Mouse (Mus musculus) intestine, embryonic 16.5 days (tissue): Measurements from ENCODE around the gene Csf1. TPM values are rescaled to one million over a fixed set of nuclear protein-coding genes. Genes with fewer than 3 reads are reported as not detected.

Experiments
- ATAC-seq: fragments of 200-750 bp; cut with Nextera tagmentation; 2 replicates; pipeline ENCODE4 v1.8.0; 2017; ENCODE audit warnings: moderate TSS enrichment, moderate library complexity
- H3K27ac ChIP-seq: fragments of 300-500 bp; sonication (generic); 2 replicates; pipeline ENCODE4 v1.5.1; 2014; ENCODE audit warnings: mild to moderate bottlenecking, low read length
- H3K27me3 ChIP-seq: fragments of 300-500 bp; sonication (generic); replicated peaks from 2 replicates; pipeline ENCODE4 v1.6.1; 2014; ENCODE audit warnings: low read length, control low read depth, mixed read lengths; ENCODE audit not compliant: control insufficient read depth, insufficient read depth
- H3K36me3 ChIP-seq: fragments of 300-500 bp; sonication (generic); 2 replicates; pipeline ENCODE4 v1.6.1; 2014; ENCODE audit warnings: low read length, control low read depth; ENCODE audit not compliant: control insufficient read depth, insufficient read depth
- H3K4me1 ChIP-seq: fragments of 300-500 bp; sonication (generic); 2 replicates; pipeline ENCODE4 v1.6.1; 2014; ENCODE audit warnings: low read length, control low read depth, mixed read lengths; ENCODE audit not compliant: control insufficient read depth, insufficient read depth
- H3K4me2 ChIP-seq: fragments of 300-500 bp; sonication (generic); 2 replicates; pipeline ENCODE4 v1.6.1; 2014; ENCODE audit warnings: low read depth, low read length, control low read depth
- H3K4me3 ChIP-seq: fragments of 300-500 bp; sonication (generic); 2 replicates; pipeline ENCODE4 v1.5.1; 2014; ENCODE audit warnings: mild to moderate bottlenecking, low read length
- H3K9ac ChIP-seq: fragments of 300-500 bp; sonication (generic); 2 replicates; pipeline ENCODE4 v1.6.1; 2014; ENCODE audit warnings: low read depth, low read length
- H3K9me3 ChIP-seq: fragments of 300-500 bp; sonication (generic); 2 replicates; pipeline ENCODE4 v1.6.1; 2016; ENCODE audit warnings: low read length, control low read depth; ENCODE audit not compliant: control insufficient read depth
- WGBS: fragments of 180-500 bp; shearing (Covaris S2); extraction: QIAGEN DNeasy Blood & Tissue Kit; methylation state at CpG from one replicate; pipeline ENCODE4 v1.1.7; 2014; 5-methylcytosine and 5-hydroxymethylcytosine counted together
- polyA plus RNA-seq: library from polyadenylated mRNA; unstranded; fragments of >200 nt; fragmentation: Nextera tagmentation; extraction: Ambion mirVana; gene quantifications from 2 replicates; pipeline ENCODE4 v1.2.1, GENCODE M21; 2015

The Csf1 gene
- polyA plus RNA-seq, 1 experiment from 2014 or later = 11.8 TPM

DNA sequence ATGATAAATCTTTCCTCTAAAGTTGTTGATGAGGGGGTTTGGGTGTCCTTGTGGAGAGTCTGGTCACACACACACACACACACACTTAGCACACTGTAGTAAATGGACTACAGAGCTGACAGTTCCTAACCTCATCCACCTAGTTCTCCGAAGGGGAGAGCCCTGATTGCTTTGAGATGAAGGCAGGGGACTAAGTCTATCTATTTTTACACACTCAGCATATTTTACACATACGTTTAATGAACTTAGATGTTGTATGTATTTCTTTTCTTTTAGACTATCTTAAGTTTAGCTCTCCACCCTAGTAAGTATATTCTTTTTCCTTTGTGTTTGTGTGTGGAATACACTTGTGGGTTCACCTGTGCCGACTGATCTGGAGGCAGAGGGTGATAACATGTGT is 34.6 kb upstream of the Csf1 start:
- no peak overlapping the region for H3K4me3 ChIP-seq
- H3K9ac ChIP-seq = no peak overlapping the region
- H3K27ac ChIP-seq = no peak overlapping the region
- ATAC-seq = no peak
- no peaks in the 10 kb centered on the region for H3K9me3 ChIP-seq
- H3K27me3 ChIP-seq = no peaks in the 10 kb centered on the region
- H3K4me2 ChIP-seq = no peak overlapping the region
- 84% methylated on average over 3 of the region's 3 CpGs for WGBS
- peaks cover 9% of the 10 kb centered on the region; the same call in 1 of the 2 replicates for H3K4me1 ChIP-seq
- H3K36me3 ChIP-seq = no peaks in the 10 kb centered on the region

DNA sequence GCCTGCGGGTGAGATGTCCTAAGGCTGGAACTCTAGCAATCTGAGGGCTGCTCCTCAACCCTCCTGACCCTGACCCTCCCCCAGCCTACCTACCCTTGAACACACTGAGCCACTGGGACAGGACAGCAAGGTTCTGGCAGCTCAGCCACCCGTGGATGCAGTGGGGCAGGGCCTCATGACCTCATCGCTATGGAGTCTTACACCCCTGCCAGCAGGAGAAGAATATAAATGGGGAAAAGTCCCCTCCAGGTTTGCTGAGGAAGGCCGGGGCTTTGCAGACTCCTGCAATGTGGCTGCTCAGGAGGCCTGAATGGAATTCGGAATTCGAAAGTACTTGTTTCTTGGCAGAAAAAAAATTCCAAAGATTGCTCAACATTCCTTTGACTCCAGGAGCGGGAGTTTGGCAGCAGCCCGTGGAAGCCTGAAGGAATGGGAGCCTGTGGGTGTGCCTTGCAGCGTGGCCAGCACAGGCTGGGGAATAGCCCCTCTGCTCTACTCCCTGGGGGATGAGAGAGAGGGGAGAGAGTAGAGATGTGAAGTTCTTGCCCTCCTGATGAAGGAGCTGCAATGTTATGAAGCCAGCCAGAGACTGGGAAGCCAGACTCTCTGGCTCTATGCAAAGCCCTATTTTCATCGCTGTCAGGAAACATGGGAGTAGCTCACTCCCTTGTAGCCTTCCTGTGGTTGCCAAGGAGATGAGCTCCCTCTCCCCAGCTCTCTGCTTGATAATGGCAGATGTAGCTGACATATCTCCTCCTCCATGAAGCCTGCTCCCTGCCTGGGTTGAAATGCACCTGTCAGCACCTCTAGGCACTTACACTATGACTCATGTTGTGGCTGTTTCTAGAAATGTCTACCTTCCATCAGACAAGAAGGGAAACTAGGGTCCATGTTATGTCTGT is 33.3 kb upstream of the Csf1 start:
- ATAC-seq = peak; percentile 73
- Histone ChIP-seq H3K27ac (peak overlapping the region; percentile 39), H3K4me1 (peaks cover 9% of the 10 kb centered on the region; the same call in 1 of the 2 replicates), H3K9ac (no peak overlapping the region; the same call in 1 of the 2 replicates), H3K4me2 (peak overlapping the region; percentile 17; the same call in 1 of the 2 replicates), H3K9me3 (no peaks in the 10 kb centered on the region), H3K4me3 (no peak overlapping the region), H3K27me3 (no peaks in the 10 kb centered on the region), H3K36me3 (no peaks in the 10 kb centered on the region)
- 16% methylated on average over 10 of the region's 10 CpGs for WGBS

GRCm38 (mm10) chr3:107792736-107793135 is 32.5 kb upstream of the Csf1 start:
- Histone ChIP-seq H3K27ac (0 out of 2 replicates have a peak overlapping the region, but pooled peaks have one; percentile 39), H3K9ac (no peak overlapping the region), H3K4me3 (no peak overlapping the region), H3K4me2 (no peak overlapping the region), H3K4me1 (peaks cover 14% of the 10 kb centered on the region), H3K36me3 (no peaks in the 10 kb centered on the region), H3K27me3 (no peaks in the 10 kb centered on the region), H3K9me3 (no peaks in the 10 kb centered on the region)
- WGBS = 90% methylated on average over 5 of the region's 5 CpGs
- ATAC-seq = no peak

- no peak overlapping the region for H3K4me2 ChIP-seq
- 87% methylated on average over 11 of the region's 11 CpGs for WGBS
Measured at GRCm38 (mm10) chr3:107790766-107791303, 30.6 kb upstream of the Csf1 start.

GRCm38 (mm10) chr3:107790227-107790626 is 30.0 kb upstream of the Csf1 start:
- H3K27ac ChIP-seq = no peak overlapping the region
- peaks cover 21% of the 10 kb centered on the region for H3K4me1 ChIP-seq
- 71% methylated on average over 3 of the region's 3 CpGs for WGBS
- no peaks in the 10 kb centered on the region for H3K27me3 ChIP-seq
- H3K9me3 ChIP-seq = no peaks in the 10 kb centered on the region
- H3K9ac ChIP-seq = no peak overlapping the region
- no peak overlapping the region for H3K4me3 ChIP-seq
- no peaks in the 10 kb centered on the region for H3K36me3 ChIP-seq
- no peak overlapping the region for H3K4me2 ChIP-seq
- peak; percentile 72 for ATAC-seq

More at GRCm38 (mm10) chr3:107790766-107791303, 30.6 kb upstream of the Csf1 start:
- Histone ChIP-seq H3K9me3 (no peaks in the 10 kb centered on the region), H3K27me3 (no peaks in the 10 kb centered on the region), H3K4me3 (no peak overlapping the region), H3K27ac (no peak overlapping the region), H3K9ac (no peak overlapping the region), H3K4me1 (peaks cover 21% of the 10 kb centered on the region), H3K36me3 (no peaks in the 10 kb centered on the region)
- ATAC-seq = no peak

DNA sequence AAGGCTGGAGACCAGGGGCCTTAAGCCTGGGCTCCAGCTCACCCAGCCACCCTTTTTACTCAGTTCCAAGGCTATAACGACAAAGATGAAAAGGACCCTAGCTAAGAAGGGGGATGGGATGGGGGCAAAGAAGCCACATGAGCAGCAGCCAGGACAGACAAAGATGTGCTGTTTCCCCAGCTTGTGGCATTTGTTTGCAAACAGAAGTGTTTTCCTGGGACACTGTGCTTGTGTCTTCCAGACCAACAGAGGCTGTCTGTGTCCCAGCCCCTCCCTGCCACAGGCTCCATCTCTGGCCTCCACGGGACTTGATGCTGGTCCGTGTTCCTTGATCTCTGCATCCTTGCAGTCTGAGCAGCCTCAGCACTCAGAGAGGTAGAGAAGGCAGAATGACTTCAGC is 28.6 kb upstream of the Csf1 start:
- H3K27ac ChIP-seq = no peak overlapping the region
- H3K36me3 ChIP-seq = no peaks in the 10 kb centered on the region
- 78% methylated on average over 3 of the region's 3 CpGs for WGBS

GRCm38 (mm10) chr3:107787613-107788501 is 27.6 kb upstream of the Csf1 start:
- no peaks in the 10 kb centered on the region for H3K9me3 ChIP-seq
- H3K27ac ChIP-seq = no peak overlapping the region
- WGBS = 69% methylated on average over 15 of the region's 15 CpGs
- peaks cover 12% of the 10 kb centered on the region for H3K4me1 ChIP-seq
- ATAC-seq = no peak
- H3K4me3 ChIP-seq = no peak overlapping the region
- no peaks in the 10 kb centered on the region for H3K27me3 ChIP-seq
- H3K36me3 ChIP-seq = no peaks in the 10 kb centered on the region
- H3K9ac ChIP-seq = no peak overlapping the region
- H3K4me2 ChIP-seq = no peak overlapping the region

More for the DNA sequence above, 28.6 kb upstream of the Csf1 start:
- Histone ChIP-seq H3K4me1 (peaks cover 20% of the 10 kb centered on the region), H3K4me3 (no peak overlapping the region), H3K27me3 (no peaks in the 10 kb centered on the region), H3K4me2 (no peak overlapping the region), H3K9ac (no peak overlapping the region), H3K9me3 (no peaks in the 10 kb centered on the region)
- no peak for ATAC-seq

- H3K4me1 ChIP-seq = peaks cover 12% of the 10 kb centered on the region
- no peak overlapping the region for H3K4me3 ChIP-seq
- 0 out of 2 replicates have a peak overlapping the region, but pooled peaks have one; percentile 0 for H3K9ac ChIP-seq
- ATAC-seq = no peak
- 41% methylated on average over 11 of the region's 11 CpGs for WGBS
- no peaks in the 10 kb centered on the region for H3K9me3 ChIP-seq
- no peaks in the 10 kb centered on the region for H3K36me3 ChIP-seq
- H3K27ac ChIP-seq = no peak overlapping the region
- H3K4me2 ChIP-seq = no peak overlapping the region
- H3K27me3 ChIP-seq = no peaks in the 10 kb centered on the region
Measured at GRCm38 (mm10) chr3:107786980-107787612, 26.8 kb upstream of the Csf1 start.
